8 mouse cellular contexts compared by ENCODE assay signal in genomic region chr6:72140371-72140770, GRCm38 (mm10). TPM values are rescaled to one million over a fixed set of nuclear protein-coding genes. Genes with fewer than 3 reads are reported as not detected.
DNase-seq lines count a peak whose midpoint lies in the region; ATAC-seq and TF ChIP-seq lines count a peak whose summit lies in the region.
"Had no signal": no experiment of that assay in that cellular context is flagged by ENCODE, and none has a peak within 500 bp of the region (broad histone marks: within the 10 kb centered on the region; RNA-seq: fewer than 3 reads in every experiment).

No protein-coding gene starts in this region.

- no peaks in the 10 kb centered on the region; the same call in 1 of the 2 replicates for H3K36me3 ChIP-seq in testis, adult 2 months (ENCODE audit: control insufficient read depth, insufficient read depth, low read length)
- peaks cover 3% of the 10 kb centered on the region; the same call in 1 of the 2 replicates for H3K36me3 ChIP-seq in embryonic facial prominence, embryonic 14.5 days (ENCODE audit: control insufficient read depth, insufficient read depth, low read length)
- peaks cover 16% of the 10 kb centered on the region; the same call in 1 of the 2 replicates for H3K36me3 ChIP-seq in forebrain, embryonic 12.5 days (replicated peaks)

- H3K9ac ChIP-seq in embryonic facial prominence, embryonic 14.5 days (ENCODE audit: low read depth, low read length) = no peak overlapping the region
- no peak overlapping the region for H3K9ac ChIP-seq in forebrain, embryonic 12.5 days

- H3K4me3 ChIP-seq in testis, adult 2 months (ENCODE audit: control insufficient read depth, low read depth, low read length) = no peak overlapping the region
- H3K4me3 ChIP-seq in embryonic facial prominence, embryonic 14.5 days (ENCODE audit: low read depth, low read length) = no peak overlapping the region
- no peak overlapping the region for H3K4me3 ChIP-seq in forebrain, embryonic 12.5 days (replicated peaks)

- ATAC-seq in embryonic facial prominence, embryonic 14.5 days (ENCODE audit: low read depth) = no peak
- no peak for ATAC-seq in forebrain, embryonic 12.5 days (ENCODE audit: low FRiP score)

- no peak for TF ChIP-seq CTCF in testis, adult 2 months (IDR thresholded peaks at IDR 0.05; ENCODE audit: control insufficient read depth, insufficient read depth, insufficient replicate concordance, low read depth, low read length)

- no peaks in the 10 kb centered on the region for H3K9me3 ChIP-seq in embryonic facial prominence, embryonic 14.5 days (ENCODE audit: control insufficient read depth, low read length)
- no peaks in the 10 kb centered on the region for H3K9me3 ChIP-seq in forebrain, embryonic 12.5 days

- no peak overlapping the region for H3K4me2 ChIP-seq in embryonic facial prominence, embryonic 14.5 days (ENCODE audit: low read depth, low read length)
- H3K4me2 ChIP-seq in forebrain, embryonic 12.5 days = no peak overlapping the region

- TF ChIP-seq POLR2A in testis, adult 2 months (IDR thresholded peaks at IDR 0.05; ENCODE audit: control insufficient read depth, low read depth, low read length) = 0 out of 2 replicates have a peak, but pooled peaks have one; percentile 2

- 74% methylated on average over 8 of the region's 8 CpGs for WGBS in embryonic facial prominence, embryonic 14.5 days
- 93% methylated on average over 8 of the region's 8 CpGs for WGBS in forebrain, embryonic 12.5 days

- no peaks in the 10 kb centered on the region for H3K4me1 ChIP-seq in testis, adult 2 months (ENCODE audit: control insufficient read depth, insufficient read depth, low read length)
- 0 out of 2 replicates have a peak, but pooled peaks cover 4% of the 10 kb centered on the region for H3K4me1 ChIP-seq in embryonic facial prominence, embryonic 14.5 days (ENCODE audit: control insufficient read depth, insufficient read depth, low read length)
- H3K4me1 ChIP-seq in forebrain, embryonic 12.5 days = no peaks in the 10 kb centered on the region

- no peak overlapping the region for H3K27ac ChIP-seq in testis, adult 2 months (ENCODE audit: control insufficient read depth, insufficient read depth, low read depth, low read length)
- H3K27ac ChIP-seq in embryonic facial prominence, embryonic 14.5 days (replicated peaks; ENCODE audit: low read depth, low read length) = peak overlapping the region; percentile 40
- H3K27ac ChIP-seq in forebrain, embryonic 12.5 days = no peak overlapping the region
- H3K27ac ChIP-seq: kidney, postnatal 0 days had no signal

- DNase-seq in testis, postnatal 10 days (ENCODE audit: low spot score) = no peak
- DNase-seq in embryonic facial prominence, embryonic 14.5 days (ENCODE audit: low spot score) = no peak
- DNase-seq in lung, postnatal 36 days = peak; percentile 56
- no peak for DNase-seq in left cerebral cortex, adult 18-20 months (ENCODE audit: low spot score in 2 of 2)
- DNase-seq in ovary, postnatal 10 days (ENCODE audit: low spot score) = no peak

- H3K27me3 ChIP-seq in testis, adult 2 months (ENCODE audit: control insufficient read depth, insufficient read depth, low read length) = no peaks in the 10 kb centered on the region
- H3K27me3 ChIP-seq in embryonic facial prominence, embryonic 14.5 days (replicated peaks; ENCODE audit: control insufficient read depth, insufficient read depth, low read length) = no peaks in the 10 kb centered on the region
- no peaks in the 10 kb centered on the region for H3K27me3 ChIP-seq in forebrain, embryonic 12.5 days

RNA-seq across cellular contexts. Expression of gene St3gal5, which starts 43.0 kb away (rescaled TPM):
- polyA plus RNA-seq in testis, adult 2 months (2012; rRNA removed) = 21.0 and 27.7 TPM in 2 replicates
- polyA plus RNA-seq in embryonic facial prominence, embryonic 14.5 days (2014; fragmentation: Nextera tagmentation; extraction: Ambion mirVana) = 31.3 and 33.6 TPM in 2 replicates
- 100 to 1,000 TPM; 166 to 175 TPM for total RNA-seq in left cerebral cortex, adult 18-20 months (2021)
- polyA plus RNA-seq in forebrain, embryonic 12.5 days (2016; fragmentation: Nextera tagmentation; extraction: Ambion mirVana) = 34.1 and 37.1 TPM in 2 replicates
